Mouse (Mus musculus) kidney, embryonic 14.5 days (tissue): ENCODE results near the gene Zyx. TPM values are rescaled to one million over a fixed set of nuclear protein-coding genes. Genes with fewer than 3 reads are reported as not detected.

Source experiments
- ATAC-seq: fragments of 200-750 bp; cut with Nextera tagmentation; 2 replicates; pipeline ENCODE4 v1.8.0; 2017; ENCODE audit warnings: moderate number of reproducible peaks, mild to moderate bottlenecking, moderate TSS enrichment, moderate library complexity; ENCODE audit not compliant: low FRiP score, low TSS enrichment
- H3K27ac ChIP-seq: fragments of 300-500 bp; sonication (generic); 2 replicates; pipeline ENCODE4 v1.5.1; 2014; ENCODE audit warnings: low read depth, mild to moderate bottlenecking, low read length, moderate library complexity, mixed read lengths
- H3K27me3 ChIP-seq: fragments of 300-500 bp; sonication (generic); 2 replicates; pipeline ENCODE4 v1.6.1; 2014; ENCODE audit warnings: mild to moderate bottlenecking, low read length; ENCODE audit not compliant: control insufficient read depth, insufficient read depth
- H3K36me3 ChIP-seq: fragments of 300-500 bp; sonication (generic); 2 replicates; pipeline ENCODE4 v1.6.1; 2014; ENCODE audit warnings: low read length, mixed read lengths; ENCODE audit not compliant: control insufficient read depth, insufficient read depth
- H3K4me1 ChIP-seq: fragments of 300-500 bp; sonication (generic); 2 replicates; pipeline ENCODE4 v1.6.1; 2014; ENCODE audit warnings: low read length, mixed read lengths; ENCODE audit not compliant: control insufficient read depth, insufficient read depth
- H3K4me2 ChIP-seq: fragments of 300-500 bp; sonication (generic); replicated peaks from 2 replicates; pipeline ENCODE4 v1.6.1; 2014; ENCODE audit warnings: low read depth, mild to moderate bottlenecking, low read length
- H3K4me3 ChIP-seq: fragments of 300-500 bp; sonication (generic); 2 replicates; pipeline ENCODE4 v1.5.1; 2014; ENCODE audit warnings: mild to moderate bottlenecking, low read length
- H3K9ac ChIP-seq: fragments of 300-500 bp; sonication (generic); 2 replicates; pipeline ENCODE4 v1.6.1; 2014; ENCODE audit warnings: low read depth, mild to moderate bottlenecking, low read length, moderate library complexity
- H3K9me3 ChIP-seq: fragments of 300-500 bp; sonication (generic); 2 replicates; pipeline ENCODE4 v1.6.1; 2016; ENCODE audit warnings: low read length; ENCODE audit not compliant: control insufficient read depth
- WGBS: fragments of 180-500 bp; shearing (Covaris S2); extraction: QIAGEN DNeasy Blood & Tissue Kit; methylation state at CpG from one replicate; pipeline ENCODE4 v1.1.7; 2014; 5-methylcytosine and 5-hydroxymethylcytosine counted together
- polyA plus RNA-seq: library from polyadenylated mRNA; unstranded; fragments of >200 nt; fragmentation: Nextera tagmentation; extraction: Ambion mirVana; gene quantifications from 2 replicates; pipeline ENCODE4 v1.2.1, GENCODE M21; 2014

Zyx gene
- polyA plus RNA-seq, 1 experiment from 2014 or later: 118 TPM

- H3K4me2 ChIP-seq: peak overlapping the region; percentile 91
- H3K9me3 ChIP-seq: no peaks in the 10 kb centered on the region
- H3K4me1 ChIP-seq: peaks cover 24% of the 10 kb centered on the region
- H3K27ac ChIP-seq: no peak overlapping the region
- WGBS: 6% methylated on average over 3 of the region's 3 CpGs
- H3K4me3 ChIP-seq: peak overlapping the region; percentile 57; the same call in 1 of the 2 replicates
- ATAC-seq: no peak
- H3K9ac ChIP-seq: no peak overlapping the region
- H3K36me3 ChIP-seq: no peaks in the 10 kb centered on the region
- no peaks in the 10 kb centered on the region for H3K27me3 ChIP-seq
These were observed 22.6 kb downstream of the Zyx start for GRCm38 (mm10) chr6:42372001-42372400.

- Histone ChIP-seq H3K27me3 (no peaks in the 10 kb centered on the region), H3K4me1 (peaks cover 24% of the 10 kb centered on the region), H3K4me3 (peak overlapping the region; percentile 57), H3K9ac (peak overlapping the region; percentile 57), H3K36me3 (no peaks in the 10 kb centered on the region), H3K9me3 (no peaks in the 10 kb centered on the region), H3K27ac (no peak overlapping the region), H3K4me2 (peak overlapping the region; percentile 91)
- peak; percentile 33 for ATAC-seq
- 14% methylated on average over 9 of the region's 9 CpGs for WGBS
These were observed 23.0 kb downstream of the Zyx start for GRCm38 (mm10) chr6:42372421-42372815.

GRCm38 (mm10) chr6:42372816-42373547, 23.6 kb downstream of the Zyx start, which contains the start of gene Epha1:
TSS of gene Epha1 (minus strand) at chr6:42373268.
- Histone ChIP-seq H3K4me2 (peak within 1 kb of the TSS; percentile 91), H3K9ac (peak within 1 kb of the TSS; percentile 57), H3K4me3 (peak within 1 kb of the TSS; percentile 57), H3K4me1 (peaks cover 24% of the 10 kb centered on the region), H3K27me3 (no peaks in the 10 kb centered on the region), H3K36me3 (no peaks in the 10 kb centered on the region), H3K27ac (no peak within 1 kb of the TSS), H3K9me3 (no peaks in the 10 kb centered on the region)
- under 1% methylated on average over 26 of the region's 36 CpGs for WGBS
- ATAC-seq: peak; percentile 85

GRCm38 (mm10) chr6:42373669-42374430, 24.4 kb downstream of the Zyx start:
- 46% methylated on average over 6 of the region's 7 CpGs for WGBS
- Histone ChIP-seq H3K4me1 (peaks cover 24% of the 10 kb centered on the region), H3K4me3 (peak overlapping the region; percentile 57), H3K9me3 (no peaks in the 10 kb centered on the region), H3K27ac (no peak overlapping the region), H3K4me2 (peak overlapping the region; percentile 91), H3K27me3 (no peaks in the 10 kb centered on the region), H3K36me3 (no peaks in the 10 kb centered on the region), H3K9ac (peak overlapping the region; percentile 57; the same call in 1 of the 2 replicates)
- no peak for ATAC-seq

- Histone ChIP-seq H3K4me2 (no peak overlapping the region), H3K27me3 (no peaks in the 10 kb centered on the region), H3K36me3 (no peaks in the 10 kb centered on the region), H3K4me3 (no peak overlapping the region), H3K4me1 (peaks cover 24% of the 10 kb centered on the region), H3K27ac (no peak overlapping the region), H3K9ac (no peak overlapping the region), H3K9me3 (no peaks in the 10 kb centered on the region)
- 79% methylated on average over 4 of the region's 4 CpGs for WGBS
- no peak for ATAC-seq
These were observed 25.3 kb downstream of the Zyx start for GRCm38 (mm10) chr6:42374701-42375100.

- peaks cover 24% of the 10 kb centered on the region for H3K4me1 ChIP-seq
- H3K36me3 ChIP-seq: no peaks in the 10 kb centered on the region
- H3K27me3 ChIP-seq: no peaks in the 10 kb centered on the region
- H3K4me2 ChIP-seq: no peak overlapping the region
- no peak overlapping the region for H3K4me3 ChIP-seq
- H3K9me3 ChIP-seq: no peaks in the 10 kb centered on the region
- 89% methylated on average over 2 of the region's 2 CpGs for WGBS
- no peak overlapping the region for H3K9ac ChIP-seq
- H3K27ac ChIP-seq: no peak overlapping the region
- no peak for ATAC-seq
These were observed 25.7 kb downstream of the Zyx start for GRCm38 (mm10) chr6:42375131-42375530.

GRCm38 (mm10) chr6:42376016-42376415, 26.6 kb downstream of the Zyx start:
- Histone ChIP-seq H3K36me3 (no peaks in the 10 kb centered on the region), H3K27ac (no peak overlapping the region), H3K4me1 (peaks cover 24% of the 10 kb centered on the region), H3K9ac (no peak overlapping the region), H3K27me3 (no peaks in the 10 kb centered on the region), H3K9me3 (no peaks in the 10 kb centered on the region), H3K4me3 (no peak overlapping the region), H3K4me2 (no peak overlapping the region)
- no peak for ATAC-seq
- 39% methylated on average over 4 of the region's 4 CpGs for WGBS

GRCm38 (mm10) chr6:42376504-42377019, 27.1 kb downstream of the Zyx start:
- H3K9me3 ChIP-seq: no peaks in the 10 kb centered on the region
- 64% methylated on average over 6 of the region's 6 CpGs for WGBS
- peaks cover 24% of the 10 kb centered on the region for H3K4me1 ChIP-seq
- H3K4me3 ChIP-seq: no peak overlapping the region
- H3K9ac ChIP-seq: no peak overlapping the region
- no peaks in the 10 kb centered on the region for H3K36me3 ChIP-seq
- no peak overlapping the region for H3K27ac ChIP-seq
- no peaks in the 10 kb centered on the region for H3K27me3 ChIP-seq
- ATAC-seq: no peak
- H3K4me2 ChIP-seq: no peak overlapping the region

- no peak overlapping the region for H3K4me3 ChIP-seq
- no peak for ATAC-seq
- no peaks in the 10 kb centered on the region for H3K9me3 ChIP-seq
- no peaks in the 10 kb centered on the region for H3K36me3 ChIP-seq
- H3K27ac ChIP-seq: no peak overlapping the region
- WGBS: 84% methylated on average over 5 of the region's 5 CpGs
- no peak overlapping the region for H3K9ac ChIP-seq
- peaks cover 26% of the 10 kb centered on the region for H3K4me1 ChIP-seq
- H3K27me3 ChIP-seq: no peaks in the 10 kb centered on the region
- no peak overlapping the region for H3K4me2 ChIP-seq
These were observed 27.9 kb downstream of the Zyx start for GRCm38 (mm10) chr6:42377280-42377679.
